Mouse (Mus musculus) ovary, postnatal 10 days (tissue): ENCODE measurements around the gene Nrxn1.

Source experiments
- DNase-seq: peaks from one replicate; pipeline ENCODE4 v3.0.0; 2022; ENCODE audit warnings: low spot score

The Nrxn1 gene

GRCm38 (mm10) chr17:90435836-90436235, 657.0 kb downstream of the Nrxn1 start:
- DNase-seq, result no peak

GRCm38 (mm10) chr17:90435371-90435770, 657.5 kb downstream of the Nrxn1 start:
- no peak for DNase-seq

DNA sequence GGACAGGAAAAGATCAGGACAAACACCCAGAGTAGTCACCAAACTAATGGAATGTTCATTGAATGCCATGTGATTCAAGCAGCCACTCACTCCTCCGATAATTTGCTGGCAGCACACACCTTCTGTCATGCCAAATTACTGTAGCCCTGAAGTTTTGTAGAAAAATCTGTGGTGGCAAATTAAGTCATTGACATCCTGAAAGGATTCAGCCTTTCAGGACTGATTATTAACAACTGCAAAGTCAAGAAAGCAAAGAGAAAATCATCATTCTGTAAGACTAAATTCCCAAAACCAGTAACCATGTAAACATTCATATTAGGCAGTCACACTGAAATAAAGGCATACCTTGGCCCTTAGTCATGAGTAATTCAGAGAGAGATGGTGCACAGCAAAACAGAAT, 662.7 kb downstream of the Nrxn1 start:
- DNase-seq, result no peak

GRCm38 (mm10) chr17:90425974-90426373, 666.9 kb downstream of the Nrxn1 start:
- DNase-seq, result no peak

DNA sequence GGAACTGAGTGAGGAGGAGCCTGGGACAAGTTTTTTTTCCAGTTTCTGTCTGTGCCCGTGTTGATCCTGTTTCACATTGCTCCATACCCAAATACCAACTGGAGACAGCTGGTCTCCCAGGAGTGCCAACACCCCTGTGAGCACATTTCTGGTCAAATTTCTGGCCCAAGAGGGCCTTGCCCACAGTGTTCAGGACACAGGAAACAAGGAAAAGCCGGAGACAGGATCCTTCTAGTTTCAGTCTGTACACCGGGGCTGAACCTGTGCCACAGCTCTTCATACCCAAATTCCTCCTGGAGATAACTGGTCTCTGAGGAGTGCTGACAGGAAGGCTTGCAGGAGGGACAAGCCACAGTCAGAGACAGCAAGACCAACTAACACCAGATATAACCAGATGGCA, 670.3 kb downstream of the Nrxn1 start:
- DNase-seq, result no peak

DNA sequence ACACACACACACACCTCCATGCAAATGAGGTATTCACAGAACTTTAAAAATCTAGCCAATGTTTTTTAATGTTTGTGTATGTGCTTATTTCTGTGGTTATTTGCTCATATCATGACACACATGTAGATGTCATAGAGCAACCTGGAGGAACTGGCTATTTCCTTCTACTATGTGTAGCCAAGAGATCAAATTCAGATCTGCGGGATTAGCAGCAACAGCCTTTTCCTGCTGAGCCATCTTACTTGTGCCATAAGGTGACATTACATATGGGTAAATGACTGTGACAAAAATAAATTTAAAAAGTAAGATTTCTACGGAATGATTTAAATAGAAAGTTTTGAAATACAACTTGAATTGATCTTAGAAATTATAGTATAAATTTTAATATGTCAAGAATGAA, 672.1 kb downstream of the Nrxn1 start:
- no peak for DNase-seq

DNA sequence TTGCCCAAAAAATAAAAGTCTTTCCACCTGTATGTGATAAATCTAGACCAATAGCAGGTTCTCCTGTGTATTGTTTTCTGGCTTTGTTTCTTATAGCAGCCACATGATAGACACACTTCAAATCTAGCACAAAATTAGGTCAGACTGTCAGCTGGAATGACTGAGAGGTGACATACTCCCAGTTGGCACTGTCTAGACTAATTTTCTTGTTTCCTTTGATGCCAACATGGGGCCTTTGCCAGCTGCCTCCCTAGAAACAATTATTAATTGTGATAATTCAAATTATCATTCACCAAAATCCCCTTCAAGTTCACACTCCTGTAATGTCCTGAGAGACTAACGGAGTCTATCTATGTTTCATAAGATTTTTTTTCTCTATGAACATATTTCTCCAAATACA, 673.3 kb downstream of the Nrxn1 start:
- DNase-seq, result no peak

- no peak for DNase-seq
These were observed 696.5 kb downstream of the Nrxn1 start for GRCm38 (mm10) chr17:90396357-90396756.

DNA sequence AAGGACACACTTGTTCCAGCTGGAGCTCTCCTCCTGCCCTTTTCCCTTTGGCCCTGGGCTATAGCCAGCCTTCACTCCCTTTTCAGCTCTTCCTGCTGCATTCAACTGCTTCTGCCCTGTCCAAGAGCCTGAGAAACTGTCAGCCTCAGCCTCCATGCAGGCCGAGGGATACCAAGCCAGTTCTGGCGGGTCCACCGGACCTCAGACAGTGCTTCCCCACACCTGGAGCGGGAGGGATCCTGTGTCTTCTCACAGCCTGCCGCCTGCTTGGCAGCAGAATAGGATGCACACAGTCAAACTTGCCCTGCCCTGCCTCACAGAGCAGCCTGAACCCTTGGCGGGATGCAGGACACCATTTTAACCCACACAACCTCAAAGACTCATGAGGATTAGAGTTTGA, 698.3 kb downstream of the Nrxn1 start:
- DNase-seq, result no peak

GRCm38 (mm10) chr17:90392751-90393150, 700.1 kb downstream of the Nrxn1 start:
- DNase-seq, result no peak

DNA sequence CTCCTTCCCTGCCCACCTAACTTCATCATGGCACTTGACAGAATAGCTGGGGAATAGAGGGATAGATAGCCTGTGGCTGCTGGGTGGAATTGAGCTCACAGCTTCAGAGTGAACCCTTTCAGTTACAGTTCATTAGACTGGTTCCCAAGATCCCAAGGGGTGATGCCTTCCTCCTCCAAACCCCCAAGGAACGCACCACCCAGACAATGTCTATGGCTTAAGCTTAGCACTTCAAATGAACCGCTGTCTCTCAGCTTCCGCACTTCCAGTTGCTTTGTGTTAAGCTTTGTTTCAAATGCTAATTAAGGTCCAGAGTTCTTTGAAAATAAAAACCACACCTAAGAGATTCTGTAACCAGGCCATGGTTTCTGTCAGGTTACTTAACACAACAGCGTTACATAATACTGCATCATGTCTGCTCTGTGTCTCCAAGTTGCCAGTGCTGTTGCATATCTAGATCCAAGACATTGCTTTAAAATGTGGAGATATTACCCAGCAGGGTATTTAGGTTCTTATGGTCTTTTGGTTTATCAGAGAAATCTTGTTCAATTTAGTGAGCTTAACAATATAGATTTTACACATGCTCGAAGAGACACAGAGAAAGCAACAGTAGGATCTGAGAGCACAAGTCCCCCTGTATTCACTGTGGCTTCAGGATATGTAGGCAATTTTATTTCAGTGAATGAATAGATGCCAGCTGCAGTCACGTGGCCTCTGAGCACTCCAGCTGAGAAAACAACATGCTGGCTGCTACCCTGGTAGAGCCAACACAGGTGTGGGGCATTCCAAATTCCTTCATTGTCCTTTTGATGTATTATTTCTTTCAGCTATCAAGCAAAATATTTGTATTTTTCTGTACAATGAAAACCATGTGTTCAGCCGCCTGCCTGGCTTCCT, 702.3 kb downstream of the Nrxn1 start:
- DNase-seq, result no peak

GRCm38 (mm10) chr17:90384856-90385255, 708.0 kb downstream of the Nrxn1 start:
- DNase-seq, result no peak

GRCm38 (mm10) chr17:90382496-90383443, 710.1 kb downstream of the Nrxn1 start:
- no peak for DNase-seq

DNA sequence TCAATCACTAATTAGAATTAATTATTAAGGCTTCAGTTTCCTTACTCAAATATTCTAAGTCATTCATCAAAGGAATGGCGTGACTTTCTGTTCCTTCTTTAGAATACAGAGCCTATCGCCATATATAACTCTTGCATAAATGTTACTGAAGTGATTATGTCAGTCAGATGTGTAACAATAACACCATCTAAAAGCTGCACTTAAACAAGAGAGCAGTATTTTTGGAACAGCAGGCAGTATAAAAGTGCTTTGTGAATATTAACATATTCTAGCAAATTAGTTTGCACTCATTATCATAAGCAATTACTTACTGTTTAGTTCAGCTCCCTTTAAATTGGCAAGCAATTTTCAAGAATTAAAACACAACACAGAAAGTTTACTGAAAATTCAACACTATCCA, 716.3 kb downstream of the Nrxn1 start:
- no peak for DNase-seq

GRCm38 (mm10) chr17:90362169-90362568, 730.7 kb downstream of the Nrxn1 start:
- DNase-seq, result no peak

GRCm38 (mm10) chr17:90349385-90350095, 743.3 kb downstream of the Nrxn1 start:
- no peak for DNase-seq

DNA sequence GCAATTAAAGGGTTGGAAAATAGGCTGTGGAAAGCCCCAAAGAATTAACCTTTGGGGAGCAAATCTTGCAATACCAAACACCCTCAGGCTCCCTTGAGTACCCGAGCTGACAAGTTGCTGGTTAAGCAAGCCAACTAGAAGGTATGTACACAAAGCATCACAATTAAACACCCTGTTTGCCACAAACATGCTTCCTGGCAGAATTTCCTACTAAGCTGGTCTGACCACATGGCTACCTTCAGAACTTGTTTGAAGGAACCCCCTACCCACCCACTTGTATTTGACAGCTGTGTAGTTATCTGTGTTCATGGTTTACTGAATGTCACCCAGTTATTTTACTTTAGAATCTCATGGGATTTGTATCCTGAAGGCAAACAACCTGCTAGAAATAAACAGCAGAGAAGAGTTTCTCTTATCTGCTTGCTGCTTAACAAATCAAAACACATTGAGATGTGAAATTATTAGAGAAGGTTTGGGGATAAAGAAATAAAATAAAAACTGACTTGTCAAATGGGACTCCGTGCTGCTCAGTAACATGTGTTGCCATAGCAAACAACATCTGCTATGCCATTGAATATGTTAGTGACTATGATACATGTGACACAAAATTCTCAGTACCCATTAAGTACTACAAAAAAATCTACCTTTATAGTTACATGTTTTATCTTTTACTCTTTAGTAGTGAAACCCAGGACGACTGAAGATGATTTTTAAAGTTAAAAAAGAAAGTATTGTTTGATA, 746.0 kb downstream of the Nrxn1 start:
- DNase-seq, result no peak

GRCm38 (mm10) chr17:90333445-90333844, 759.4 kb downstream of the Nrxn1 start:
- no peak for DNase-seq

DNA sequence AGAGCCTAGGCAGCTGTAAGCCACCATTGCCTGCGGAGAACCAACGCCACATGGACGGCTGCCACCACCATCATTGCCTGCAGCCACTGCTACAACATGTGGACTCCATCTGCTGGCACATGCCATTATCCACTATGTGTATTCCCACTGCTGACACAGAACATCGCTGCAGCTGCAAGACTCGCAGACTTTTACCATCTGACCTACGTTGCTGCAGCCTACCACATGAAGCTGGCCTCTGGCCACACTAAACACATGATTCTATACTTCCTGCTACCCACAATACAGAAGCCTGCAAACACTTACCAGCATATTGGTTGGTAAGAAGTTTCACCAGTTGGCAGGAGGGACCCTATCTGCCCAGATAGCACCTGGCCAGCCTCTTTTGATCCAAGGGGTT, 769.2 kb downstream of the Nrxn1 start:
- no peak for DNase-seq

DNA sequence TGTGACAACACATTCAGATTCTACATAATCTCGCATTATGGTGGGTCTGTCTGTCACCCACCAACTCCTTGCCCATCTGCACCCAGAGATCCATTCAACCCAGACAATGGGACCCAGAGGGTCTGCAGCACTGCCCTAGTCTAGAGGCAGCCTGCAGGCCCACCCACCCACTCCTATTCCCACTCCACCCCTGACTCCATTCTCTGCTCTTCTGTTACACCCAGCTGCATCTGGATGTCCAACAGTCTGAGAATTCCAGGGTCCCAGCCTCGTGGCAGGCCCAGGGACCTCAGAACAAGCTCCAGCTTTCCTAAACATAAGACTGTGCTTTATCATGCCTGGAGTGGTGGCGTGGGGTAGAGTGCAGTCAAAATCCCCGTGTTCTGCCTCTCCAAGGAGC, 820.6 kb downstream of the Nrxn1 start:
- DNase-seq, result no peak

DNA sequence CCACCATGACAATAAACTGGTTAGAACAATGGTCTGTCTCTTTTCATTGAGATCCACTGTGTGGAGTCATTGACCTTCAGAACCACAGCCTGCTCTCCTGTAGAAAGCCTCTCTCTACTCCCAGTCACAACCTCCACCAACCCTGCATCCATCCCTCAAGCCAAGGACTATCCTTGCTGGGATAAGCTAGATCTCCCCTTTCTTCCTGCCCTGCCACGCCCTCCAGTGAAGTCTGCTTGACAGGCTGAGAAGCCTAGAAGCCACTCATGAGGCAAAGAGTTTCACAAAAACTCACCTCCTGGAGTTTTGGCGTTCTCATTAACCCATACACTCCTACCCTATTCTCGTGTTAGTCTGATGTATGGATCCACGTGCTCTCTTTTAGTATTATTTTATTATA, 821.7 kb downstream of the Nrxn1 start:
- DNase-seq, result no peak

DNA sequence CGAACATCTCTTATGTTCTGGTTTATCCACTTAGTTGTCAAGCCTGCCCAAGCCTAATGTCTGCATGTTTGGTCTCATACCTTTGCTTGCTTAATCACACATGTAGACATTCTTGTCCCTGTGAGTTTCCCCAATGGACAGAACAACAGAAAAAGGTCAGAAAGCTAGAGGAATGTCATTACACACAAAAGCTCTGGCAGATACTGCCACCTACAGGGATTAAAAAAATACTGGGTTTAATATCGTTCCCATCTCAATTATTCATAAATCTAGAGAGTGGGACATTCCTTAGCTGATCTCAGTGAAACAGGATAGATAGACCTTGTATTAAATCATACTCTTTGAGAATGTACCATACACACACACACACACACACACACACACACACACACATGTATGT, 823.7 kb downstream of the Nrxn1 start:
- no peak for DNase-seq
